Mouse (Mus musculus): ENCODE measurements at regions not wholly inside any gene's neighbourhood (a gene's known extent, or its start where the extent isn't known, plus 50 kb on each side); places are given as distances from the start of the nearest gene placed in this dataset.
A peak's percentile ranks its signal among the peaks of the same experiment; 100 is the strongest.

DNA sequence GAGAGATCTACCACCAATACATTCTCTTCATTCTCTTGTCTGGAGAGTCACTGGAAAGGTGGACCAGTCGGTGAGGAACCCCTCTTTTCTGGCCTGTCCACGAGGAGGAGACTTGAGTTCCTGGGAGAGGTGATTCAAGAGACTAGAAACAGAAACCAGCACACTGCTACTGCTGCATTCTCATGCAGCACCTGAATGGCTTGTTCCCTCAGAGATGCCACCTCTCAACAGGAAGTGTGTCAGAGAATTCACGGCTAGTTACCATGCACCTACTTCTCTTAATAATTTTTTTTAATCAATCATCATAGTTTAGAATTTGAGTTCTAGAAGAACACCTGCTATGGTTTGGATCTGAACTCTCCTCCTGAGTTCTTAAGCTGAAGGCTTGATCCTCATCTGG, 52.0 kb upstream of the Dynlrb2 start:
- DNase-seq (ENCODE audit: low spot score): no peak

GRCm38 (mm10) chr8:116451397-116451796, 53.4 kb upstream of the Dynlrb2 start:
- DNase-seq (ENCODE audit: low spot score): no peak

DNA sequence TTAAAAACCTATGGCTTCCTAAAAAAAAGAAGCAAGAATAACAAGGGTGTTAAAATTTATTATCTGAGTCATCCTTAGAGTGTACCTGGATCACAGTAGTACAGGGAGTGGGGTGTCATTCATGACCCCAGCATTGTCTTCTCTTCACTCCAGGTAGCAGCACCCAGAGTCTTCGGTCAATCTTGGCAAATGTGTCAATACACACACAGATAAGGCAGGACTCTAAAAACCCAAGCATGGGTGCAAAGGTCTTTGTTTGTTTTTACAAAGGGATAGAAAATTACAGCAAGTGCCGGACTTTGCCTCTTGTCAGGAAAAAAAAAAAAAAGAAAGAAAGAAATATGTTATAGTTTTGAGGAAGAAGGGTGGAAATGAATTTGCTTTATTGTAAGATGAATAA, 57.3 kb upstream of the Dynlrb2 start:
- DNase-seq (ENCODE audit: low spot score): no peak

DNA sequence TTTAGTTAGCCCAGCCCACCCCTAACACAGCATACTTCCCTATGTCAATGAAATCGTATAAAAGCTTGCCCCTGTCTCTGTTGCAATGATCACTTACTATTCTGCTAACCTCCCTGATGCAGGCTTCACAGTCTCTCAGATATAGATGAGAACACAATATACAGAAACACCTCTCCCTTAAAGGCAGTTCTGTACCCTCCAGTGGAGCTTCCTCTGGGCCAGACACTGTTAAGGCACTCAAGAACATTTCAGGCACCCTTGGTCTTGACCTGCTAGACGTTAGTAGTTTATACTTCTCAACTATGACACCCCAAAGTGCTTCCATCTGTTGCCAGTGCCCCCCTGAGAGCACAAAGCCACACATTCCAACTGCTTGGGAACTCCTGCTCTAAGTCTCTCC, 61.9 kb upstream of the Dynlrb2 start:
- DNase-seq (ENCODE audit: low spot score): no peak

- peak; percentile 59 for DNase-seq (ENCODE audit: low spot score)
Measured at GRCm38 (mm10) chr8:116438895-116439294, 65.9 kb upstream of the Dynlrb2 start.

DNA sequence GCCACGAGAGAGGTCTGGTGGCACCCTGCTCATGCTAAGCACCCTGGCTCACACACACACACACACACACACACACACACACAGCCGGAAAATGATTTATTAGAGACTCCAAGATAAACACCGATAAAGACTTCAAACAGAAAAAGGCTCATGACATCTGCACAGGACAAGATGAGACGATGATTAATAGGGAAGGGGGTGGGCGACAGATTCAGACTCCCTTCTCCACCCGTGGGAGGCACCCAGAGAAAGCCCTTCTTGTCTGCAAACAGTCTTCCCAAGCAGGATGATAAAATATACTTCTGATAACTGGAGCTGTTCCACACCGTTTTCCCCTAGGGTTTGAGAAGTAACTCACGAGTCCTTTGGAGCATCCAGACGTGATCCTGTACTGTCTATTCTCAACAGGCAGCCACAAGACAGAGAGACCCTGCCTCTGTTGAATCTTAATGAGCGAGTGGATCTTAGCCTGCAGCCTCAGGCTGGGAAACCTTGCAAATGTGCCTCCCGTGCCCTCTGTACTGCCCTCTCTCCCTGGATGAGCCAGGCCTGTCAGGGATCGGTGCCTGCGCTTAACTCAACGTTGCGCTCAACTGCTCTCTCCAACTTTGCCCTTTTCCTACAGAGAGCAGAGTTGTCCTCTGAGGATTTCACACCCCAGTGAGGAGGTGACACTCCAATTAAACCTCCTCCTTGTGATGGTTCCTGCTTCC, 69.3 kb upstream of the Dynlrb2 start:
- no peak for DNase-seq (ENCODE audit: low spot score)

DNA sequence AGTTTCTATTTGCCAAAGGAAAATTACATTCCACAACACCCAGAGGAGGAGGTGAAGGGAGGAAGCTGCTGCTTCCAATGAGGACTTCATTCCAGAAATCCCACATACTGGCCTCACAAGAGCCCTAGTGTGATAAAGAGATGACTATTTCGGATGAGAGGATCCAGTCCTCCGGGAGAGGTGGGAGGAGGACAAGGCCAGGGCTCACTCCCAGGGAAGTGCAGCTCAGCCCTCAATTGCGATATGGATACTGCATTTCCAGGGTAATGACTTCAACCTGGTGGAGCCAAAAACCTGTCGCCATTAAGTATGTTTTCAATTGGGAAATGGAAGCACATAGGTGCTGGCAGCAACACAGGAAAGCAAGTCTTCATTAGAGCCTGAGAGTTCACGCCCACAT, 74.7 kb upstream of the Dynlrb2 start:
- no peak for DNase-seq (ENCODE audit: low spot score)

GRCm38 (mm10) chr8:116429649-116430048, 75.1 kb upstream of the Dynlrb2 start:
- DNase-seq (ENCODE audit: low spot score): no peak

- DNase-seq (ENCODE audit: low spot score): no peak
Measured at GRCm38 (mm10) chr8:116422826-116423225, 81.9 kb upstream of the Dynlrb2 start.

- no peak for DNase-seq (ENCODE audit: low spot score)
Measured at GRCm38 (mm10) chr8:116412703-116413102, 92.1 kb upstream of the Dynlrb2 start.

- no peak for DNase-seq (ENCODE audit: low spot score)
Measured at GRCm38 (mm10) chr8:116410041-116410440, 94.7 kb upstream of the Dynlrb2 start.

GRCm38 (mm10) chr8:116409011-116409410, 95.8 kb upstream of the Dynlrb2 start:
- DNase-seq (ENCODE audit: low spot score): no peak

DNA sequence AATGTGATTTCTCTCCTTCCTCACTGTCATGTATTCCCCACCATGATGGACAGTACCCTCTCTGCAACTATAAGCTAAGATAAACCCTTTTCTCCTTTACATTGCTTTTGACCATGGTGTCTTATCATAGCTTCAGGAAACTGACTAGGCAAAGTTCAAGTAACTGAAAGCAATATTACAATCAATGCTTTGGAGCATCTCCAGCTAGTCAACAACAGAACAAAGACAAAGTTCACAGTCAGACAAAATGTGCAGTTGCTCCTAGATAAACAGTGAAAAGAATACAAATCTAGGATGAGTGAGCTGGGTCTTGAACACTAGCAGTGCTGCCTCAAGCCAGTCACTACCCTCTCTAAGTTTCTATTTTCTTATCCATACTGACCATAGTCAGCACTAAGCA, 100.2 kb upstream of the Dynlrb2 start:
- DNase-seq (ENCODE audit: low spot score): no peak

- no peak for DNase-seq (ENCODE audit: low spot score)
Measured at GRCm38 (mm10) chr8:116403366-116403765, 101.4 kb upstream of the Dynlrb2 start.

GRCm38 (mm10) chr8:116399452-116399851, 105.3 kb upstream of the Dynlrb2 start:
- DNase-seq (ENCODE audit: low spot score): no peak

- no peak for DNase-seq (ENCODE audit: low spot score)
Measured at GRCm38 (mm10) chr8:116398565-116399205, 106.1 kb upstream of the Dynlrb2 start.

- DNase-seq (ENCODE audit: low spot score): no peak
Measured at GRCm38 (mm10) chr8:116385193-116385955, 119.4 kb upstream of the Dynlrb2 start.

GRCm38 (mm10) chr8:116384418-116385089, 120.2 kb upstream of the Dynlrb2 start:
- no peak for DNase-seq (ENCODE audit: low spot score)

- no peak for DNase-seq (ENCODE audit: low spot score)
Measured at GRCm38 (mm10) chr8:116383495-116384417, 121.0 kb upstream of the Dynlrb2 start.

DNA sequence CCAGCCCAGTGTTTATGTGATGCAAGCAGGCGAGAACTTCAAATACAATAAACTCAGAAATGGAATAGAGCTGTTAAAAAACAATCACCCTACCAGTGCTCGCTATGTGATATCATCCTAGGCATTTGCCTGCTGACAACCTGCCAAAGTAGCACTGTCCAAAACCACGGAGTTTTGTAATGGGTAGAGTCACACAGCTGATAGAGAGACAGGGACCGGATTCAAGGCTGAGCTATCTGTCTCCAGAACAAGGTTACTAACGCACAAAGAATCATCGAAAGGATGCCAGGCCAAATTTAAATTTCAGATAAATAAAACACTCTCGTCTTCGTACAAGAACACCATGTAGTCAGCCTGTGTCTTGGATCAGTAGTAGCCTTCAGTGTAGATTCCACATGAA, 121.7 kb upstream of the Dynlrb2 start:
- DNase-seq (ENCODE audit: low spot score): no peak

GRCm38 (mm10) chr8:116380601-116381000, 124.2 kb upstream of the Dynlrb2 start:
- no peak for DNase-seq (ENCODE audit: low spot score)

All from MN1 (cell line).